Mouse (Mus musculus) limb, embryonic 12.5 days (tissue): ENCODE data around the gene Zfp931. TPM values are rescaled to one million over a fixed set of nuclear protein-coding genes. Genes with fewer than 3 reads are reported as not detected.
"Not testable (repeated sequence)": the region's sequence is repeated elsewhere in the genome, so short reads cannot be mapped to it uniquely, and the experiment has no call there.

Source experiments
- ATAC-seq: fragments of 200-750 bp; cut with Nextera tagmentation; 2 replicates; pipeline ENCODE4 v1.8.0; 2017; ENCODE audit warnings: low read depth, moderate TSS enrichment; ENCODE audit not compliant: insufficient number of reproducible peaks, insufficient read depth, low FRiP score, low TSS enrichment
- H3K27ac ChIP-seq: fragments of 300-500 bp; sonication (generic); 2 replicates; pipeline ENCODE4 v1.5.1; 2016; ENCODE audit warnings: mild to moderate bottlenecking, moderate library complexity
- H3K27me3 ChIP-seq: fragments of 300-500 bp; sonication (generic); 2 replicates; pipeline ENCODE4 v1.6.1; 2016; ENCODE audit warnings: mild to moderate bottlenecking, moderate library complexity
- H3K36me3 ChIP-seq: fragments of 300-500 bp; sonication (generic); 2 replicates; pipeline ENCODE4 v1.6.1; 2016; ENCODE audit warnings: mild to moderate bottlenecking, moderate library complexity
- H3K4me1 ChIP-seq: fragments of 300-500 bp; sonication (generic); replicated peaks from 2 replicates; pipeline ENCODE4 v1.6.1; 2016
- H3K4me2 ChIP-seq: fragments of 300-500 bp; sonication (generic); 2 replicates; pipeline ENCODE4 v1.6.1; 2016; ENCODE audit warnings: mild to moderate bottlenecking, moderate library complexity
- H3K4me3 ChIP-seq: fragments of 300-500 bp; sonication (generic); replicated peaks from 2 replicates; pipeline ENCODE4 v1.5.1; 2016; ENCODE audit warnings: mild to moderate bottlenecking
- H3K9ac ChIP-seq: fragments of 300-500 bp; sonication (generic); replicated peaks from 2 replicates; pipeline ENCODE4 v1.6.1; 2016; ENCODE audit warnings: mild to moderate bottlenecking, moderate library complexity
- H3K9me3 ChIP-seq: fragments of 300-500 bp; sonication (generic); 2 replicates; pipeline ENCODE4 v1.6.1; 2016; ENCODE audit warnings: mild to moderate bottlenecking, moderate library complexity
- WGBS: fragments of 180-500 bp; shearing (Covaris S2); methylation state at CpG from one replicate; pipeline ENCODE4 v1.1.7; 2016; 5-methylcytosine and 5-hydroxymethylcytosine counted together
- polyA plus RNA-seq: library from polyadenylated mRNA; unstranded; fragments of >200 nt; fragmentation: Nextera tagmentation; extraction: Ambion mirVana; gene quantifications from 2 replicates; pipeline ENCODE4 v1.2.1, GENCODE M21; 2016

Zfp931 gene
- polyA plus RNA-seq, 1 experiment from 2014 or later: 17.5 TPM

DNA sequence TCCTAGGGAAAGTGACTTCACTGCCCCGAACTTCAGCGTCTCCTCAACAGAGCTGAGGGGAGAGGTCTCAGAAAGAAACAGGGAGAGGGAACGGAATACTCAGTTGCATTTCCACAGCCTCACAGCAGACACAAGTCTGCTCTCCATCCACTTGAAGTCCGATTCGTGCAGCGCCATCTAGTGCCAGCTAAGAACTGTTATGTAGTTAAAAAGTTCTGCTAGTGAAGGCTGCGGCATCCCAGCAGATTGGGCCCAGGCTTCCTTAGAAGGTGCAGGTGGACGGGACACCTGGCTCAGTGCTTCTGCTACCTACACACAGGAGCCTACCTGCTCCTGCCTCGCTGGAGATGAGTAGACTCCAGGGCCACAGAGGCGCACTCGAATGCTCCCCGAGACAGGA, 39.7 kb upstream of the Zfp931 start:
- ATAC-seq: no peak
- peaks cover 22% of the 10 kb centered on the region for H3K27me3 ChIP-seq
- H3K27ac ChIP-seq: no peak overlapping the region
- H3K4me1 ChIP-seq: peaks cover 35% of the 10 kb centered on the region
- H3K4me2 ChIP-seq: no peak overlapping the region
- no peak overlapping the region for H3K4me3 ChIP-seq
- 21% methylated on average over 12 of the region's 12 CpGs for WGBS
- H3K9ac ChIP-seq: no peak overlapping the region
- H3K9me3 ChIP-seq: no peaks in the 10 kb centered on the region
- no peaks in the 10 kb centered on the region for H3K36me3 ChIP-seq

DNA sequence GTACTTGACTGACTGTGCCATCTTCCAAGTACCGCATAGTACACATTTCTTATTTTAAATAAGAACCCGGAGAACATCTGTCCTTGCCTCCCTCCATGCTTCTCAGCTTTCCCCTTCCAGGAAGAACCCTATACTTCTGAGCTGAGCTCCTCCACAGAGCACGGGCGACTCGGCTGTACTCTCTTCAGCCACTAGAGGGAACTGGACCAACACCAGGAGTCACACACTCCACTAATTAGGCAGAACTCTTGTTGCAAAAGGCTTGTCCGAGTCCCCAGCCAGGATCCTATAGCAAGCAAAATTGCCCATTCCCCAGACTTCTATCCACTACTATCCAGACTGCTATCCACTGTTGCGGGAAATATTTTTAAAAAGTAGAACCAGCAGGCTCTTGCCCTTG, 23.7 kb upstream of the Zfp931 start:
- Histone ChIP-seq H3K9me3 (no peaks in the 10 kb centered on the region), H3K9ac (no peak overlapping the region), H3K4me2 (no peak overlapping the region), H3K27me3 (no peaks in the 10 kb centered on the region), H3K27ac (no peak overlapping the region), H3K36me3 (no peaks in the 10 kb centered on the region), H3K4me3 (no peak overlapping the region), H3K4me1 (no peaks in the 10 kb centered on the region)
- ATAC-seq: peak; percentile 77
- WGBS: 10% methylated on average over 7 of the region's 7 CpGs

DNA sequence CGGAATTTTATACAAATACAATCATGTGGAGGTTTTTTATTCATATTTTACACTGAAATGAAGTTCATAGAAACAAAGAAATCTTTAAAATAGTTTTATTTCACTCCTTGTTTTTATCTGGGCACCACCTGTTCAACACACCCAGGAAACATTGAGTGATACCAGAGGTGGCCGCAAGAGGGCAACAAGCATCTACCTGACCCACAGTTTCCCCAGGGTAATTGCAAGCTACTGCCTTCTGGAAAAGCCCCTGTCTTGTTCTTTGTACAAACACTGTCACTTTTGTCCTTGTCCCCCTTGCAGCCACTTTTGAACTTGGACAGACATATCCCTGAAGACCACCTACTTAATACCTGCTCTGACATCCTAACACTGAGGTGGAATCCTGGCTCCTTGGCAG, 19.7 kb upstream of the Zfp931 start:
- Histone ChIP-seq H3K27me3 (no peaks in the 10 kb centered on the region), H3K27ac (no peak overlapping the region), H3K4me1 (no peaks in the 10 kb centered on the region), H3K9ac (no peak overlapping the region), H3K4me3 (no peak overlapping the region), H3K4me2 (no peak overlapping the region), H3K36me3 (no peaks in the 10 kb centered on the region), H3K9me3 (no peaks in the 10 kb centered on the region)
- no peak for ATAC-seq
- 6% methylated on average over 2 of the region's 2 CpGs for WGBS

DNA sequence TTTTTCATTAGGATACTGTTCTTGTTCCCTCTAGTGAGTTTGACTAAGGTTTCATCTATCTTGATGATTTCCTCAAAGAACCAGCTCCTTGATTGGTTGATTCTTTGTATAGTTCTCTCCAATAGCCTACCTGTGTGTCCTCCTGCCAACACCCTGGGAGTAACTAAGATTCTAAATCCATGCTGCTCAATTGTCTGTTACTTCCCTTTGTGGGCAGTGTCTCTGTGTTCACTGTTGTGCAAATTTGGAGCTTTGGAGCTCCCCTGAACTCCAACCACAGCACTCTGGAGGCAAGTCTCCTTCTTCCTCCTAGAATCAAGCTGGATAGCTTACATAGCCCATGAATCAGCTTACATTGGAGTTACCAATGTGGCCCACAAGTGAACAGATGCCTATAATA, 11.3 kb upstream of the Zfp931 start:
- Histone ChIP-seq H3K4me1 (no peaks in the 10 kb centered on the region), H3K27ac (no peak overlapping the region), H3K9me3 (no peaks in the 10 kb centered on the region)

DNA sequence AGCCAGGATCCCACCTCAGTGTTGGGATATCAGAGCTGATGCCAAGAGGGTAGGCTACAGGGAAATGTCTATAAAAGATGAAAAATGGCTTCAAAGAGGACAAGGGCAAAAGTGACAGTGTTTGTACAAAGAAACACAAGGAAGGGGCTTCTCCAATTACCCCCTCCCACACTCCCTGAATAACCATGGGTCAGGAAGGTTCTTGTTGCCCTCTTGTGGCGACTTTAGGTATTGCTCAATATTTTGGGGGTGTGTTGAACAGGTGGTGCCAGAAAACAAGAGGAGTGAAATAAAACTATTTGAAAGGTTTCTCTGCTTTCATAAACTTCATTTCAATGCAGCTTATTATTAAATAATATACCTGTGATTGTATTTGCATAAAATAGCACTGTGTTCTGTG, 20.1 kb downstream of the Zfp931 start:
- WGBS: 12% methylated on average over 1 of the region's 1 CpGs
- Histone ChIP-seq H3K27me3 (no peaks in the 10 kb centered on the region), H3K9me3 (0 out of 2 replicates have a peak, but pooled peaks cover 7% of the 10 kb centered on the region), H3K27ac (no peak overlapping the region), H3K36me3 (peaks cover 10% of the 10 kb centered on the region), H3K9ac (no peak overlapping the region), H3K4me3 (no peak overlapping the region), H3K4me2 (no peak overlapping the region), H3K4me1 (no peaks in the 10 kb centered on the region)
- ATAC-seq: no peak

More for the DNA sequence above, 11.3 kb upstream of the Zfp931 start:
- Histone ChIP-seq H3K4me3 (no peak overlapping the region), H3K36me3 (no peaks in the 10 kb centered on the region), H3K27me3 (no peaks in the 10 kb centered on the region), H3K4me2 (no peak overlapping the region), H3K9ac (no peak overlapping the region)
- no peak for ATAC-seq

DNA sequence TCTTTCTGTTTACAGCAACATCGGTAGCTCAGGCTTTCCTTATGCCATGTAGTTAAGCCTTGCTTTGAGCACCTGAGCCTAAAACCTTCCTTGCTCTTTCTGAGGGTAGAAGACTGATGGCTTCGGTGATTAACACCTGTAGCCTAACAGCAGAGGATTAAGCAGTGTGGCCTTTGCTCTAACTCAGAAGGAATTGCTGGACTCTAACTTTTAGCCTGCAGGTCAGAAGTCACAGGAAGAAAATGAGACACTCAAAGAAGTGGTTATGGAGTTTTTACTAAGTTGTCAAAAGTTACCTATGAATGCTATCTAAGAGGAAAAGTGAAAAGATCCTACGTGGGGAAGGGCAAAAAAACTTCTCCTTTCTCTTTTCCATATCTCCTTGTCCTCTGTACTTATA, 50.7 kb downstream of the Zfp931 start:
- WGBS: 75% methylated on average over 3 of the region's 3 CpGs
- H3K9ac ChIP-seq, H3K4me2 ChIP-seq, H3K36me3 ChIP-seq, H3K4me3 ChIP-seq, ATAC-seq, H3K9me3 ChIP-seq, H3K4me1 ChIP-seq, H3K27me3 ChIP-seq, H3K27ac ChIP-seq: not testable (repeated sequence)

DNA sequence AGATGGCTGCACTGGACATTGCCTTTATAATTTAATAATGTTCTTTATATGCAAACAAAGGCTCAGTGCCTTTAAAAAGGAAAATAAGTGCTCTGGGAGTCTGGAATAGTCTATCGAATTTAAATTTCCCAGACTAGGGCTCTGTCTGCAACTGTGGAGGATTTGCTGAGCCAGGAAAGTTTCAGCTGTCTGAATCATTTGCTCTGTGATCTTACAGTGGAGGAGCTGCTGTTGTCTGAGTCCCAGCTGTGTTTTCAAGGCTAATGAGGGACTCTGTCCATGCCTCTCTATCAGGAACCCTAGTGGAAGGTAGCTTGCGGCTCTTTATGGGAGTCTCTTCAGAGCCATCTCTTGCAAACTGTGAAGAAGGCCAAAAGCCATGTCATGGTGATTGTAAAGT, 54.4 kb downstream of the Zfp931 start:
- ATAC-seq, H3K4me1 ChIP-seq, H3K9me3 ChIP-seq, H3K27me3 ChIP-seq, H3K27ac ChIP-seq, H3K36me3 ChIP-seq: not testable (repeated sequence)
- H3K4me3 ChIP-seq: peak overlapping the region; percentile 60
- H3K9ac ChIP-seq: peak overlapping the region; percentile 74
- H3K4me2 ChIP-seq: peak overlapping the region; percentile 58
- WGBS: 28% methylated on average over 2 of the region's 2 CpGs

DNA sequence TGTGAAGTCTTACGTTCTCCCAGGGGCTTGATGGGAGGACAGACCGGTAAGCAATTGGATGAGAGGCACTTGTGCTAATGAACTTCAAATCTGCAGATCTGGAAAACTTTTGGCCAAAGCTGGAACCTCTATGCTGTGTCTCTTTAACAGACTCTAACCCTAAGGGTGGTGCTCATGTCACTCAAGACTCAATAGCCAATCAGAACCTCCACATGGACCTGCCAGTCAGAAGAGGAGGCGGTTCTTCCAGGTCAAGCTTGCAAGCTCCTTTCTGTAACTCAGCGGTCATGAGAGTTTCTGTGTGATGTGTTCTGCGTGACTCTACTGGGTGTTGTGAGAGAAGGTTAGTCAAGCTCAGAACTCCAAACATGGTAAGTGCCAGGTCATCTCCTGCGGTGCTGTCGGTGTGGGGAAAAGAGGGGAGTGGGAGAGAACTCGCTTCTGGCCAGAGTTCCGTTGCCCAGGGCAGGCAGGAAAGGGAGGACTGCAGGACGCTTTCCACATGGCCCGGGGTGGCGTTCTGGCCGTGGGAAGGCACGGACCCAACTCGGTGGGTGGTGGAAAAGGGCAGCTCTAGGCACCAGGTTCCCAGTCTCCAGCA, 55.2 kb downstream of the Zfp931 start, which contains the start of gene Zfp971:
Gene Zfp971, plus strand, starts transcription at position 274 of the 601 bp plus-strand sequence.
- Histone ChIP-seq H3K27ac (peak within 1 kb of the TSS; percentile 29; the same call in 1 of the 2 replicates), H3K9ac (peak within 1 kb of the TSS; percentile 74), H3K4me3 (peak within 1 kb of the TSS; percentile 60), H3K4me2 (peak within 1 kb of the TSS; percentile 58)
- H3K4me1 ChIP-seq, H3K9me3 ChIP-seq, ATAC-seq, H3K36me3 ChIP-seq, H3K27me3 ChIP-seq: not testable (repeated sequence)
- 2% methylated on average over 15 of the region's 15 CpGs for WGBS

DNA sequence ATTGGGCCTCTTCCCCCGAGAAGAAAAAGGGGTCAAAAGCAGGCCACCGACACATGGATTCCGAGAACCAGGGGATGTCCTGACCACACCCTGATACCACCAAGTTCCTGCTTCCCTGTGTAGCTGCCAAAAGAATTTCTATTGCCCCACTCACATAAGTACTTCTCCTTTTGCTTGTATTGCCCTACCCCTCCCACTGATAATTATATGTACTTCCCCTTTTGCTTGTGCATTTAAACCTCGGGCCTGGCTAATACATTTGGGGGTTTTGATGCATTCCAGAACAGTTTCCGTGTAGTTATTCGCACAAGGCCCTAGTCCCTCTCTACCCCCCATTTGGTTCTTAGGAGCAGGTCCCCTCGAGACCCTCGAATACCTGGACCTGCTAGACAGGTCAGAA, 57.5 kb downstream of the Zfp931 start:
- not testable (repeated sequence) for H3K4me2 ChIP-seq, H3K4me1 ChIP-seq, H3K9me3 ChIP-seq, H3K36me3 ChIP-seq, ATAC-seq, H3K27ac ChIP-seq, H3K4me3 ChIP-seq, H3K27me3 ChIP-seq, H3K9ac ChIP-seq
- WGBS: 81% methylated on average over 8 of the region's 8 CpGs

DNA sequence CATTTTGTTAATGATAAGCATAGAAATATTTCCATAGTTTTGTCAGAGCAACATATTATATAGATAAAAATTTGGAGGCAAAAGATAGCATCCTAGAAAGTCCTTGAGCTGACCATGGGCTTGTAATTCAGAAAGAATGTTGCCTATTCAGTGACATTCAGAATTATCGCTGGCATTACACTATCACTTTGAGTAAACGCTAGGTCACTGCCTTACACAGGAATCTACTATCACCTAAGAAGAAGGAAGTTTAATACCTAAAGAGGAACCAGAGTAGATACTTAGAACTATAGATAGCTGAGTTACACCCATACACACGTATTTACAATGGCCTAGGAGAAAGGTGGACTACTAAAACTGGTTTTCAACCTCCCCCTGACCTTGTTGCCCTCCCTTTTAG, 58.8 kb downstream of the Zfp931 start:
- H3K4me2 ChIP-seq, H3K9ac ChIP-seq, H3K27me3 ChIP-seq, H3K4me1 ChIP-seq, ATAC-seq, H3K4me3 ChIP-seq, H3K9me3 ChIP-seq, H3K36me3 ChIP-seq, H3K27ac ChIP-seq: not testable (repeated sequence)
- 89% methylated on average over 3 of the region's 3 CpGs for WGBS
